Mouse (Mus musculus) lung, postnatal 0 days (tissue): ENCODE results near the gene Gsg1.

ENCODE experiments used
- CTCF ChIP-seq: IDR thresholded peaks from 2 replicates; pipeline ENCODE4 v1.5.1; 2016; ENCODE audit warnings: antibody characterized with exemption, mild to moderate bottlenecking
- EP300 ChIP-seq: IDR thresholded peaks from 2 replicates; pipeline ENCODE4 v1.6.1; 2016; ENCODE audit warnings: antibody characterized with exemption, mild to moderate bottlenecking, control low read depth

GRCm38 (mm10) chr6:135279286-135279685 is 25.1 kb upstream of the Gsg1 start:
- TF ChIP-seq CTCF (no peak), EP300 (no peak)
